Comparison of ENCODE assay signal across 9 mouse cellular contexts in genomic region chr4:137954926-137955396, GRCm38 (mm10). TPM values are rescaled to one million over a fixed set of nuclear protein-coding genes. Genes with fewer than 3 reads are reported as not detected.
DNase-seq lines count a peak whose midpoint lies in the region; ATAC-seq and TF ChIP-seq lines count a peak whose summit lies in the region.
"Had no signal": no experiment of that assay in that cellular context is flagged by ENCODE, and none has a peak within 500 bp of the region (broad histone marks: within the 10 kb centered on the region; RNA-seq: fewer than 3 reads in every experiment).

No protein-coding gene starts in this region.

- TF ChIP-seq CTCF in midbrain, postnatal 0 days (IDR thresholded peaks at IDR 0.05), result peak; percentile 59

- no peaks in the 10 kb centered on the region for H3K4me1 ChIP-seq in midbrain, postnatal 0 days (ENCODE audit: insufficient read depth, low read length)
- no peaks in the 10 kb centered on the region for H3K4me1 ChIP-seq in midbrain, embryonic 14.5 days (ENCODE audit: control insufficient read depth, insufficient read depth, low read length)
- H3K4me1 ChIP-seq in hindbrain, embryonic 10.5 days (replicated peaks), result no peaks in the 10 kb centered on the region
- H3K4me1 ChIP-seq: lung, embryonic 15.5 days had no signal

- no peaks in the 10 kb centered on the region for H3K27me3 ChIP-seq in midbrain, postnatal 0 days (ENCODE audit: insufficient read depth, low read length)
- no peaks in the 10 kb centered on the region for H3K27me3 ChIP-seq in midbrain, embryonic 14.5 days (ENCODE audit: control insufficient read depth, insufficient read depth, low read length)
- no peaks in the 10 kb centered on the region for H3K27me3 ChIP-seq in hindbrain, embryonic 10.5 days (ENCODE audit: insufficient read depth, poor library complexity, severe bottlenecking)
- H3K27me3 ChIP-seq: lung, embryonic 15.5 days had no signal

- H3K4me2 ChIP-seq in midbrain, postnatal 0 days (ENCODE audit: low read depth, low read length, poor library complexity, severe bottlenecking), result no peak overlapping the region
- no peak overlapping the region for H3K4me2 ChIP-seq in midbrain, embryonic 14.5 days (ENCODE audit: low read length)
- H3K4me2 ChIP-seq: lung, embryonic 15.5 days had no signal

- H3K4me3 ChIP-seq in midbrain, postnatal 0 days (ENCODE audit: low read depth, low read length), result no peak overlapping the region
- H3K4me3 ChIP-seq in midbrain, embryonic 14.5 days (replicated peaks; ENCODE audit: low read depth, low read length), result no peak overlapping the region
- H3K4me3 ChIP-seq in hindbrain, embryonic 10.5 days, result no peak overlapping the region
- H3K4me3 ChIP-seq: lung, embryonic 15.5 days had no signal

- intact Hi-C loops in heart, postnatal 36 days (cut with DNase I), result no loop called here

- no peak for DNase-seq in midbrain, postnatal 0 days (ENCODE audit: low spot score)
- DNase-seq in midbrain, embryonic 14.5 days, result no peak
- DNase-seq in c-Kit-positive CD71-positive TER-119-positive erythroid progenitor cells, embryonic 14.5 days (ENCODE audit: low spot score), result peak; percentile 63
- DNase-seq in heart, postnatal 36 days, result peak; percentile 49 to 61
- peak; percentile 70 to 82 for DNase-seq in lung, postnatal 4 days
- no peak for DNase-seq in adrenal gland, adult 18-20 months (ENCODE audit: low spot score in 2 of 2)
- no peak for DNase-seq in adrenal gland, postnatal 14 days
- no peak for DNase-seq in hindbrain, embryonic 10.5 days (ENCODE audit: low spot score)

- H3K36me3 ChIP-seq in midbrain, postnatal 0 days (ENCODE audit: insufficient read depth, low read length), result peaks cover 45% of the 10 kb centered on the region
- peaks cover 55% of the 10 kb centered on the region for H3K36me3 ChIP-seq in midbrain, embryonic 14.5 days (ENCODE audit: control insufficient read depth, insufficient read depth, low read length)
- peaks cover 71% of the 10 kb centered on the region for H3K36me3 ChIP-seq in hindbrain, embryonic 10.5 days

- H3K9ac ChIP-seq in midbrain, postnatal 0 days (replicated peaks; ENCODE audit: low read length, poor library complexity, severe bottlenecking), result no peak overlapping the region
- H3K9ac ChIP-seq in midbrain, embryonic 14.5 days (replicated peaks; ENCODE audit: low read length), result no peak overlapping the region
- H3K9ac ChIP-seq: lung, embryonic 15.5 days had no signal

- H3K27ac ChIP-seq in midbrain, postnatal 0 days (ENCODE audit: low read depth, low read length), result no peak overlapping the region
- H3K27ac ChIP-seq in midbrain, embryonic 14.5 days (replicated peaks; ENCODE audit: low read depth, low read length), result no peak overlapping the region
- H3K27ac ChIP-seq in hindbrain, embryonic 10.5 days, result no peak overlapping the region
- H3K27ac ChIP-seq: lung, embryonic 15.5 days had no signal

- peaks cover 4% of the 10 kb centered on the region; the same call in 1 of the 2 replicates for H3K9me3 ChIP-seq in midbrain, postnatal 0 days (ENCODE audit: low read length)
- H3K9me3 ChIP-seq in midbrain, embryonic 14.5 days (ENCODE audit: control insufficient read depth, low read length), result 0 out of 2 replicates have a peak, but pooled peaks cover 5% of the 10 kb centered on the region
- peaks cover 7% of the 10 kb centered on the region for H3K9me3 ChIP-seq in hindbrain, embryonic 10.5 days
- H3K9me3 ChIP-seq: lung, embryonic 15.5 days had no signal

- 85% methylated on average over 8 of the region's 8 CpGs for WGBS in midbrain, postnatal 0 days
- 91% methylated on average over 8 of the region's 8 CpGs for WGBS in midbrain, embryonic 14.5 days
- 87% methylated on average over 8 of the region's 8 CpGs for whole genome bisulfite sequencing in hindbrain, embryonic 10.5 days

- ATAC-seq in midbrain, postnatal 0 days (ENCODE audit: low FRiP score), result no peak
- ATAC-seq in midbrain, embryonic 14.5 days (ENCODE audit: low FRiP score, low TSS enrichment), result no peak

RNA-seq across cellular contexts. Expression of gene Eif4g3, which starts 37.9 kb away (rescaled TPM):
- 70.0 and 92.2 TPM in 2 replicates for total RNA-seq in midbrain, postnatal 0 days (2014; rRNA removed)
- 36.0 and 42.4 TPM in 2 replicates for polyA plus RNA-seq in midbrain, postnatal 0 days (2015; fragmentation: Nextera tagmentation; extraction: Ambion mirVana)
- polyA plus RNA-seq in midbrain, embryonic 14.5 days (2014; fragmentation: Nextera tagmentation; extraction: Ambion mirVana), result 48.4 and 63.0 TPM in 2 replicates
- total RNA-seq in heart, postnatal 36 days (2021), result 10 to 100 TPM; 45.5 to 47.2 TPM
- 100 to 1,000 TPM in 1 of 2 experiments, 10 to 100 TPM in 1; 67.3 to 131 TPM for total RNA-seq in adrenal gland, adult 18-20 months (2021)
- 104 and 107 TPM in 2 replicates for total RNA-seq in adrenal gland, postnatal 14 days (2021)
- polyA plus RNA-seq in hindbrain, embryonic 10.5 days (2016; fragmentation: Nextera tagmentation; extraction: Ambion mirVana), result 38.1 and 42.4 TPM in 2 replicates

Comparison
In these comparisons a context has a peak if more than half of its experiments do, and no peak if none do; other contexts are left out.
1. DNase-seq: peak in c-Kit-positive CD71-positive TER-119-positive erythroid progenitor cells, embryonic 14.5 days (single experiment), heart, postnatal 36 days (2 of 2) and lung, postnatal 4 days (2 of 2); none in midbrain, postnatal 0 days (single experiment), midbrain, embryonic 14.5 days (single experiment), adrenal gland, adult 18-20 months (0 of 2), adrenal gland, postnatal 14 days (single experiment) and hindbrain, embryonic 10.5 days (single experiment).